Mouse (Mus musculus) ZHBTc4 (cell line): ENCODE data around the gene Aldh6a1.

Experiments used
- DNase-seq: peaks from one replicate; pipeline ENCODE4 v3.0.0-alpha.2; 2011; ENCODE audit warnings: low read depth, low spot score

The Aldh6a1 gene

GRCm38 (mm10) chr12:84416834-84417604 is 33.8 kb downstream of the Aldh6a1 start, which contains the start of gene Rnf113a2:
TSS of gene Rnf113a2 (plus strand) at chr12:84417196.
- peak; percentile 96 for DNase-seq

DNA sequence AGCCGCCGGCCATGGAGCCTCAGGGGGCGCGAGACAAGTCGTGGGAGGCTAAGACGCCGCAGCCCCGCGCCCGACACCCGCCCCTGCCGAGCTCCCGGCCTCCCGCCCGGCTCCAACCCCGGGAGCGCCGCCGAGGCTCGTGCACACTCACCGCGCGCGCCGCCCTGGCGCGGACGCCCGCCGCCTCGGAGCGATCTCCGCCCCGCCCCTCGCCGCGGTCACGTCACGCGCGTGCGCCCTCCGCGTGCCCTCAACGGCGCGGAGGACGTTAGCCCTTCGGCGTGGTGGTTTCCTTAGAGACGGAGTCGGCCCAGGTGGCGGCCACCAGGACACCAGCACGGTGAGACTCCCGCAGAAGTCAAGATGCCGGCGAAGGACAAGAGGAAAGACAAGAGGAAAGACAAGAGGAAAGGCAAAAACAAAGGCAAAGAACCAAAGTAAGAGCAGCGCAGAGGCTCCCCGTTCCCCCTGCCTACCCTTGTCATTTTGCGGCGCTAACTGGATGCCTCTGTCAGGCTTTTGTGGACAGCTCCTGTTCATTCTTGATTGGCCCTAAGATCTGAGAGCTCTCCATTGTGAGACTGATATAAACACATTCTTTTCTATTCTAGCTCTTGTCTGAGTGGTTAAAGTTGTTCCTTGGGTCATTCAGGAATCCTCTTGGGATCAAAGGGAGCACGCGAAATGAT is 41.8 kb downstream of the Aldh6a1 start, which contains the start of the genes Entpd5 and Bbof1:
Gene Entpd5 (minus strand): TSS at position 211 of the 689 bp plus-strand sequence.
Gene Bbof1 (plus strand): TSS at position 253 of the 689 bp plus-strand sequence.
- peak; percentile 94 for DNase-seq

DNA sequence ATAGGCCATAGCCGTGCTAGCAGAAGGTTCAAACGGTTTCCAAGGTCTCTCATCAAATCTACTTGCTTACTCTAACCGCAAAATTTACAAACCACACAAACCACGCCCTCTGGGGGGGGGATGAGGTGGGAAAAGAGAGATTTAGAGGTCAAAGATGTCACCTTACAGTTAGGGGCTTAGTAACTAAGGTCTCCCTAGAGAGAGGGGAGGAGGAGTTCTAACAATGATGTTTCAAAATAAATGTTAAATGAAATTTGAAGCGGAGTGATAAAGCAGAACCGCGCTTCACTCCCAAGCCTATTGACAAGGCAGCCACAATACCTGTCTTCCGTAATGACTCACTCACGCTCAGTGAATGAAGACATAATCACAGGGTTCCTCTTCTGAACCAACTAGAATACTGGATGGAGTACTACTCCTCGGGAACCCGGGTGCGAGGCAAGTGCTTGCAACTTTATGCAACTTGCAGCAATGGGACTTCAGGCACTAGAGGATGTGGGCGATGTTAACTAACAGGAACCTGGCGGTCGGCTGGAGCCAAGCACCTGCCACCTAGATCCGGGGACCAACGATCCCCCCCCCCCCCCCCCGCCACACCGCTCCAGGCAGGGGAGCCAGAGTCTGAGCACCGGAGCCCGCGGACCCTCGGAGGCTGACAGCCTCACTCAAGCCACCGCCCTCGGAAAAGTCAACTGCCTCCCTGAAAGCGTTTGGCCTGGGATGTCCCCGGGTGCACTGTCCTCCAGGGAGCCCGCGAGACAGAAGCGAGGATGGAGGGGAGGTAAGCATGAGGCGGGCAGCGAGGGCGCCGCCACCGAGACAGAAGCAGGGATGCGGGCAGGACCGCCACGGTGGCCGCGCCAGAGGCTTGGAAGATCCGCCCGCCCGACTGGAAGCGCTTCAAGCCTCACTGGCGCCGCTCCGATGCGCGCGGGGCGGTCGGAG is 42.7 kb downstream of the Aldh6a1 start:
- peak; percentile 20 for DNase-seq

GRCm38 (mm10) chr12:84407259-84407658 is 43.5 kb downstream of the Aldh6a1 start:
- peak; percentile 56 for DNase-seq

- no peak for DNase-seq
These were observed 46.3 kb downstream of the Aldh6a1 start for GRCm38 (mm10) chr12:84404541-84404940.

DNA sequence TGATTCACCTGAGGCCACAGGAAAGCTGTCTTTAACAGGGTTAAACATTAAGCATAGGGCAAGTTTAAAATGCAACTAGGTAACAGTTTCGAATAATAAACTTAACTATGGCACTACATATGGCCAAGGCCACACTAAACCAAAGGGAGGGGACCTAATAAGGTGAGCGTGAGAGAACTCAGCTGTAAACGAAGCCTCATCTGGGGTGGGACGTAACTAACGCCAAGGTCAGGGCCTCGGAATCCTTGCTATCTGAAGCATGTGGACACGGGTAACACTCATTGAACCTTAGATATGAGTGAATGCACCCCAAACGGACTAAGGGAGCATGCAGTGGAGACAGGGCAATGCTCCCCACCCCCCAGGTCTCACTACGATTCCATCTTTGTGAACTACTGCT is 47.9 kb downstream of the Aldh6a1 start:
- DNase-seq: no peak

DNA sequence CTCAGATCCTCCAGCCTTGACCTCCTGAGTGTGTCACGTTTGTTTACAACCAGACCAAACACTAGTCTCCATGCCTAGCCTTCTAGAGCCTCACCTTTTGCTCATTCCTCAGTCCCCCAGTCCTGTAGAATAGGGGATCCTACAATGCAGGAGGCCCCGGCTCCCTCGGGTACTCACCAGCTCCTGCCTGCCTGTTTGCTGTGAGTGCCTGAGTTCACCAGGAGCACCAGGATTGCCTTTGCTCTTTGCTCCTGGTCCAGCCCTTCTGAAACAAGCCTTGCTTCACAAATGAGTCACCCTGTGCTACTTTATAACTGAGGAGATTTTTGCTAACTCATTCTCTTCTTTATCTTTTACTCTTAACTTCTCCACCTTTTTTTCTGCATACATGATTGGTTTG is 50.2 kb downstream of the Aldh6a1 start:
- no peak for DNase-seq

DNA sequence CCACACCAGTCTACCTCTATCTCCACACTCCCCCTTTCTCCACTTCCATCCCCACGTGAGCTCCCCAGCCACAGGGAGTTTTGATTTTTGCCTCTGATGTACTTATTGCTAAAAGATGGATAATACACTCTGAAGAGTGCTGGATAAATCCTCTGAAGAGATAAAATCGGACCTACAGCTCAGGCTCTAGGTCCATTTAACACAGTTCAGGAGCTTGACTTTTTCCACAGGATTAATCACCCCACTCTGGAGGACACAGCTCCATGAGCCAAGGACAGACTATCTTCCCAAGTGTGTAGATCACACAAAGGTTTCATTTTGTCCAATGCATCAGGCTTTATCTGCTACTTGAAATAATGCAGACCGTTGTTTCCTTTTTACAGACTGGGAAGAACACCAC is 50.7 kb downstream of the Aldh6a1 start:
- no peak for DNase-seq

GRCm38 (mm10) chr12:84399663-84400062 is 51.1 kb downstream of the Aldh6a1 start:
- no peak for DNase-seq

DNA sequence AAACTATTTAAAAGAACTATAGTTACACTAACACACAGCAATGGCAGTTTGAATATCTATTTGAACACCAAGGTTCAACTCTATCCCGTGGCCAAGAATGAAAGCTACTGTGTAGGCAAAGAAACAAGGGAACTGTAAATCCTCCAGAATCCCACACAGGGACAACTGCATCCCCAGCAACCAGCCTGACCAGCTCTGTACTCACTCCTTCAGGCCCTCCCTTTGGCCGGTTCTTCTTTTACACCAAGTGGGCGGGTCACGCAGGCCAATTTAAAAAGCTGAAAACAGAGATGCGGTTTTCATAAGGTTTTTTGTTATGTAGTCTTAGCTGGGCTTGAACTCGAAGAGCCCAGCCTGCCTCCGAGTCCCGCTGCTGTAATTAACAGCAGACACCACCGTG is 51.7 kb downstream of the Aldh6a1 start:
- DNase-seq: no peak

DNA sequence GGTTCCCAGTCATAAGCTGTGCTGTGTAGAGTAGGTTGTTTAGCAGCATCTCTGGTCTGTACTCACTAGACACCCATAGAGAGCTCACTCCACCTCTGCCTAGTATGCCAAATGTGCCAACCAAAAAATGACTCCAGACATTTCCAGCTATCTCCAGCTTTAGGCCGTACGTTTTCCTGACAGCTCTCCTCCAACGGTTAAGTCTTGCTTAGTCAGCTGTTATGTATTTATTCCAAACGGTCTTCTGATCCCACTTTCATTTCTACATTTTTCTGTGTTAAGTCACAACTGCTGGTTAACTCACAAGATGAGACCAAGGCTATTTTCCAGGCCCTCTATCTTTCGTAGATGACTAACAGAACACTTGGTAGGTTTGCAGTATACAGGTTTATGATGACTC is 52.2 kb downstream of the Aldh6a1 start:
- DNase-seq: no peak

DNA sequence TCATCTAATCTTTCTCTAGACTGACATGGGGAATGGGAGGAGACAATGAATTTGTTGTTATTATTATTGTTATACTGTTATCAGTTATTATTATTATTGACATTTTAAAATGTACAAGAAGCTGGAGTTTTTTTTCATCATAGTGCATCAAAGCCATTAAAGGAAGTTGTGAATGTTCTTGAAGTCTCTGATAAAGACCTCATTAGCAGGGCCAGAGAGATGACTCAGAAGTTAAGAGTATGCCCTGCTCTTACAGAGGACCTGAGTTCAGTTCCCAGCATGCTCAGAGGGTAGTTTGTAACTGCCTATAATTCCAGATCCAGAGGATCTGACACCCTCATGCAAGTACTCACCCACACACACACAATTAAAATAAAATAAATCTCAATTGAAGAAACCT is 53.1 kb downstream of the Aldh6a1 start:
- DNase-seq: no peak

DNA sequence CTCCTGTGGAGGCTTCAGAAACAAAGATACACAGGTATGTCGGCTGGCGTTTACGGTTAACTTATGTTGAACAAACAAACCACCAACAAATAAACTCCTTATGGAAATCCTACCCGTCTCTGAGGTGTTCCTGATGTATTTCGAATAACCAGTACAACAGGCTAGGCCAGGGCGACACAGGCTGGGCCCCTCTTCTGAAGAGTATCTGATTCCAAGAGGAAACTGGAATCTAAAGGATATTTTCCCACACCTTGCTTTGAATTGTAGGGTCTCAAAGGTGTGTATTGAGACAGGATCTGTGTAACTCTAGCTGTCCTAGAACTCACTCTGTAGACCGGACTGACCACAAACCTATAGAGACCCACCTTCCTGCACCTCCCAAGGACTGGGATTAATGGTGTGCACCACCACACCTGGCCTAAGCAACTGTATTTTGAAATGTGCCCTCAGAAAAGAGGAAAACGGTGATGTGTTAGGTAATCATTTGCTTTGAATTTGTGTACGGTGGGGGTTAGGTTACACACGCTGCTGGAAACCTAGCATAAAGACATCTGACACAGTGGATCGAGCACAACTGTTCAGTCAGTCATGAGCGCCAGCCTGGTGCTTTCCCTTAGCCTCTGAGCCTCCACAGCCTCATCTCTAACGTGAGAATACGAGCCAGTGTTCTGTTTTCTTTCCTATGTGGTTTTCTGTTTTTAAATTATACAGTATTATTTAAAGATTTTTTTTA is 53.7 kb downstream of the Aldh6a1 start:
- DNase-seq: no peak

DNA sequence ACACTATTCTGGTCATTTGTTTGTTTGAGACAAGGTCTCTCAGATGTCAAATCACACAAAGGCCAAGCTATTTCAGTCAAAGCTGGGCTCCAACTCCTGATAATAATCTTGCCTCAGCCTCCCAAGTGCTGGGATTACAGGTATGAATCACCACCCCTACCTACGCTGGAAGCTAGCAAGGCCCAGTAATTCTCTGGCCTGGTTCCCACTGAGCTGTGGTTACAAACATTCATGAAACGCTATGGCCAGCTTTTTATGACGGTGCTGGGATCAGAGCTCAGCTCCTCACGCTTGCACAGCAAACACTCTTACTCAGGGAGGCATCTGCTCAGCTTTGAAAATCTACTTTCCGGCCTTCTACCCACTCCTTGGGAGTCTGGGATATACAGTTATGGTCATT is 57.0 kb downstream of the Aldh6a1 start:
- DNase-seq: no peak

DNA sequence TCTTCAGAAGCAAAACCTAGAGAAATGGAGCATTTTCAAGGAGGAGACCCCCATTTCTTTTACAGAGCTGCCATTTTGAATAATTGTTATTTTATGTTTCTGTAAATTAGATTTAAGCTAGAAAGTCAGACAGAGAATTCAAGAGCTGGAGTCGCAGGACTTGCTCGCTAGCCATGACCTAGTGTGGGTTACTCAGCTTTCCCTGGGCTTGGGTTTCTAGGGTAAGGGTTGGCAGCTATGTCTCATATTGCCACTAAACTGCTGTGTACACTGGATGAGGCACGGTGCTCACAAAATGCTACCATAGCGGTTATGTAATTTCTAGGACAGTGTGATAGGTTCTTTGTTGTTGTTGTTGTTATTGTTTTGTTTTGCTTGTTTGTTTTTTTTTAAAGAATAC is 58.1 kb downstream of the Aldh6a1 start:
- DNase-seq: no peak

DNA sequence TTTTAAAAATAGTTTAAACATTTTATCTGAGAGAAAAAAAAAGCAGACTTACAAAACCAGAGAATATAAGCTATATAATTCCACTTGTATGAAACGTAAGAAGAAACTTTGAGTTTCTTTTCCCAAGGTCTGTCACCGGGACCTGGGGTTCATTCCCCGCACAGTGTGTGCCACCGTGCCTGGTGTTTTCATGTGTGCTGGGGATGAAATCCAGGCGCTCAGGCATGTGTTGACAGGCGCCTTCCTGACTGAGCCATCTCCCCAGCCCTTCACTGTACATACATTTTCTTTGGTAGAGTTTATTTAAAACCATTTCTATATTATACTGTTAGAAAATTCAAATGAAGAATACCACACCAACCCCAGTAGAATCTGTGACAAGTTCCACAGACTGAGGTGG is 60.5 kb downstream of the Aldh6a1 start:
- no peak for DNase-seq

GRCm38 (mm10) chr12:84388774-84389400 is 61.9 kb downstream of the Aldh6a1 start:
- DNase-seq: peak; percentile 53

DNA sequence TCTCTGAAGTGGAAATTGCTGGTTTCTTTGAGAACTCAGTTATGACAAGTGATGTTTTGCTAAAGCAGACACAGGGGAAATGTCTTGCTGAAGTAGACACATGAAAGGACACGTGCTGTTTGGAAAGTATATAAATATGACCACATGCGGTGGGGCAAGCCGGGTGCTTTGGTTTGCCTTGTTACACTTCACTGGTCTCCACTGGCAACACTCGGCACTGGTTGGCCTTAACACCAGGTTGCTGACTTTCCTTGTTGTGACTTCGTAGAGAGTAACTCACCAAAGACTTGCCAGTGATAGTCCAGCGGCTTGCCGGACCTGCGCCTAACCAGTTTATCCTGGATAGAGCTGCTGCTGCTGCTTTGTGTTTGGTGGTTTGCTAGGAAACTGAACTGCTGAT is 62.7 kb downstream of the Aldh6a1 start:
- no peak for DNase-seq

DNA sequence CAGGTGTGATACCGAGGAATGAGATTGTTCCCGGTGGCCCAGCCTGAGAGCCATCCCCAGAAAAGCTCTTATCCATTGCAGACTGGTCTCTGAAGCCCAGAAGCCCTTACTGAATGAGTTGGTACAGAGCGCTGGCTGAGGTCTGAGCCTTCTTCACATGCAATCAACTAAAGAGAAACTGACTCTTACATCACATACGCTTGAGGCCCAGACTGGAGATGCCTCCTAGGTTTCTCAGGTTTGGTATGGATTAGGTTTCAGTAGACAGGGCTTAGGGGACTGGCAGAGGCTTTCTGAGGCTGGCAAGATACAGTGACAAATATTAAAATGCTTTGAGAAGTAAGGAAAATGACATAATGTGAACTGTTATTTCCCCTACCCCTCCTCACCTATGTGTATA is 65.4 kb downstream of the Aldh6a1 start:
- DNase-seq: no peak

GRCm38 (mm10) chr12:84384644-84385081 is 66.1 kb downstream of the Aldh6a1 start:
- no peak for DNase-seq

GRCm38 (mm10) chr12:84382369-84382768 is 68.4 kb downstream of the Aldh6a1 start:
- DNase-seq: no peak
